Mouse (Mus musculus): ENCODE measurements around the gene Gpr35. TPM values are rescaled to one million over a fixed set of nuclear protein-coding genes. Genes with fewer than 3 reads are reported as not detected.

Gpr35 gene
- polyA plus RNA-seq, 2 experiments from 2014 or later, result 2.4 to 3.7 TPM

GRCm38 (mm10) chr1:92982931-92983605, 32.4 kb downstream of the Gpr35 start:
- no peak for ATAC-seq

GRCm38 (mm10) chr1:92984999-92985398, 34.3 kb downstream of the Gpr35 start:
- ATAC-seq, result no peak

DNA sequence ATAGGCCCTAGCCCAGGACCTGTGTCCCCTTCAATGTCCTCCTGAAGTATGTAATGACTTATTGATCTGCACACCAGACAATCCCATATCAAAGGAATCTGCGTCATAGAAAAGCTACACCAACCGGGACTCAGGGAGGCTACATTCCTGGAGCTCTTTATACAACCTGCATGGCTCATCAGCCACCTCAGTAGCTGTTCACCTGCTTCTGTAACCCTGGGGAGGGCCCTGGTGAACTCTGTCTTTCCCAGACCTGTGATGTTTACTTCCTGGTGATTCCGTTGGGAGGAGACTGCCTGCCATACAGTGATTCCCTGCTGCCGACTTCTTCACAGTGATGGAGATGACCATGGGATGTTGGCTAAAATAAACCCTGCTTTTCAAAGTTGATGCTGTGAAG, 38.2 kb downstream of the Gpr35 start:
- no peak for ATAC-seq

DNA sequence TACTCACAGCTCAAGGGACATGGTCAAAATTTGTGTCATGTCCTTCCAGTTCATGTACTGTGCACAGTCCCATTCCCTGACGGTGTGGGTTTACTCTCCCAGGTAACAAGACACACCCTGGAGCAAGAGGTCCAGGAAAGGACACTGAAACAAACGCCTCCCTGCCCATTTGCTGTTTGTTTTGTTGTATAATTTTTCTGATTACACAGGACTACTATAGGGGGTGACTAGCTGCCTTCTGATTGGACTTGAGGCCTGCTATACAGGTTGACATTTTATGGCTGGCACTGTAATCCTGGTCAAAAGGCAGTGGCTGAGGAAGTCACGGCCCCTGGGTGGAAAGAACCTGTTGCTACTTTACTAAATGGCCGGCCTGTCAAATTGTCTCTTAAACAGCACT, 39.2 kb downstream of the Gpr35 start:
- no peak for ATAC-seq

DNA sequence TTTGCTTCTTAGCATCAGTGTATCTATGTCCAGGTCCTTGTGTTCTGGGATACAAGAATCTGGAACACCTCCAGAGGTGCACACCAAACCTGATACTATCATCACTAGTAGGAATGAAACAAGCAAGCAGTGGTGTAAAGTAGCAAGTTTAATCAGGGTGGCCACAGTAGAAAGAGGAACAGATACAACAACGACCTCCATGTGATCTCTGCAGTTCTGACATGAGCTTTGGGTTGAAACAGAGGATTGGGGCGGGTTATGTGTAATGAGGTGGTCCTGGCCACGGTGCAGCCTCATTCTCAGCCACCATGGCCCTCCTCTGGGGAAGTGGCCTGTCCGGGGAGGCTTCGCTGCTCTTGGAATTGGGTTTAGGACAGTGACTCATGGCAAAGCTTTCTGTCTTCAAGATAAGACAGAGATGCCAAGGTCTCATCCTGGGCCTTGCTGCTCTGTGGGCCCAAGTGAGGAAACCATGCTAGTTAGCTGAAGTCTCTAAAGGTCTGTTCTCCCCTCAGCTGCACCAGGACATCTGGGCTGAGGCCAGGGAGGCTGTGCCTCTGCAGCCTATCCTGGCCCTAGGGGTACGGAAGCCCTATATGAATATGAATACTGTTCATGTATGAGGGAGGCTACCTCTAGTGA, 41.7 kb downstream of the Gpr35 start:
- no peak for ATAC-seq

- no peak for ATAC-seq
These were observed 42.2 kb downstream of the Gpr35 start for GRCm38 (mm10) chr1:92992880-92993279.

DNA sequence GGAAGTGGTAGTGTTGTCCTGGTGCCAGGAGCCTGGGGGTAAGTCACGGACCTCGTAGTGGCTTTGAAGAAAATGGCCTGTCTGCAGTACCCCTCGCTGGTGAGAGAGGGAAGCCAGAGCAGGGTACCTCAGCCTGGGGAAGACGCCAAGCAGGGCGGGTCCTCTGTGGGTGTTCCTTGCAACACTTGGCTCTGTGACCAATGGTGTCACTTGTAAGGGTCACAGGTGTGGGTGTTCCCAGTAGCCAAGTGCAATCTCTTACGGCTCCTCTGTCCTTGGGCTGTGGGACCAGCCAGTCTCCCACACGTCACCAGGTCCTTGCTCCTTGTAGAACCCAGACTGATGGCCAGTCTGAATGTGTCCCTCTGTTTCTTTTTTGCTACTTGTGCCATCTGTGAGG, 55.4 kb downstream of the Gpr35 start, which contains the start of gene Aqp12:
Aqp12 (plus strand) TSS at position 274 of the 400 bp plus-strand sequence.
- no peak for ATAC-seq

DNA sequence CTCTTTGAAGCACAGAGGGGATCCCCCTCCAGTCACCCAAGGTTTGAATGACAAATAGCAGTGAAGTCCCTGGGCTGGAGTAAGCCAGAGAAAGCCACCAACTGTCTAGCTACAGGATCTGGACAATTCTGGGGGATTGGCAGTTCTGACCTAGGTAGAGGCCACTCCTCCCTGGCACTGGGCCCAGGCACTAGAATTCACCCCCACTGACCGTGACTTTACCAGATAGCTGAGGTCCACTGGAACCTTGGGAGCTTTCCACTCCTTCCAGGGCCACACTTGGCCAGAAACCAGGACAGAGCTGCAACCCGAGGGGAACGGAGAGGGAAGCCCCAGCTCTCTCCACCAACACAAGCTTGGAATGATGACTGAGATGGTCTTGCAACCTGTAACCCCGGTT, 58.5 kb downstream of the Gpr35 start:
- ATAC-seq, result no peak

GRCm38 (mm10) chr1:93010731-93011130, 60.1 kb downstream of the Gpr35 start:
- ATAC-seq, result no peak

- ATAC-seq, result no peak
These were observed 61.5 kb downstream of the Gpr35 start for GRCm38 (mm10) chr1:93012103-93012585.

DNA sequence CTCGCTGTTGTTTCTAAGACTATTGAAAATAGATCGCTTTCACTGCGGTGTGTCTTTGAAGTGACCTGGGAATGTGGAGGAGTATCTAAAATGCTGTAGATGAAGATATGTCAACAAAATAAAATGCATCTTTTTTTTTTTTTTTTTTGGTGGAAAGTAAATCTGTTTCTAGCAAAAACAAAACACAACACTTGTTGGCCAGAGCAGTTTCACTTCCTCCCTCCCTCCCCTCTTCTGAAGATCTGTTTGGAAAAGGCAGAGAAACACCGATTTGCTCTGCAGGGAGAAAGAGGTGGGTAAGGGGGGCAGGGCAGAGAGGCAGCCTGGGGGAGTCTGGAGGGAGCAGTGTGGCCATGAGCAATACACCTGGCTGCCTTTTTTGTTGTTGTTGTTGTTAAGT, 62.7 kb downstream of the Gpr35 start:
- no peak for ATAC-seq

DNA sequence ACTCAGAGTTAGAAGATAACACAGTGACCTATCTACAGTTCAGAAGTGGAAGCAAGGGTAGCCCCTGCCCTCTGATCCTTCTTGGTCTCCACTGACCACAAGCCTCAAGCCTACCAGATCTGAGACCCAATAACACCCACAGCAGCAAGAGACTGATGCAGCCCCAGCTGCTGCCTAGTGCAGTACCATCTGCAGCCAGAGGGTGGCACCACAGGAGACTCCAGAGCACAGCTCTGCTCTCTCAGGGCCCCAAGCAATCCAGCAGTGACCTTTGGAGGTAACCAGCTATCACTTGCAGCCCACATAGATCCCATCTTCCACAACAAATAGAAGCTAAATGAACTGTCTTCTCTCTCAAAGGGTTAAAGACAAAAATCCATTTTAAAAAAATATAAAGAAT, 63.8 kb downstream of the Gpr35 start:
- no peak for ATAC-seq

- ATAC-seq, result no peak
These were observed 64.5 kb downstream of the Gpr35 start for GRCm38 (mm10) chr1:93015136-93015535.

DNA sequence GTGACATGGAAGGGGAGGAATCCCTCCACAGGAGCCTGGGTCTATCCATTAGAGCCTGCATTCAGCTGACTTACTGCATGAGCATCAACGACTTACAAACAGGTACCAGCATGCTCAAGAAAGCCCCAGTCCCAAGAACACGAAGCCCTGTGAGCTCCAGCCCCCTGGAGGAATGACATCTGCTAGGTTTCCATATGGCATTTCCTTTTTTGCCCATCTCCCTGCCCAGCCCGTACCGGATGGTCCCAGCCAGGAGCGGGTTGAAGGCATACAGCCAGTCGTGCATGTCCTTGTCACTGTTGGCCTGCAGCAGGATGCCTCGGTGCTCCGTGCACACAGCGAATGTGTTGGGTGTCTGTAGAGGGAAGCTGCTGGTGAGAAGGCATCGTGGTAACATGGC, 68.1 kb downstream of the Gpr35 start:
- ATAC-seq, result no peak

DNA sequence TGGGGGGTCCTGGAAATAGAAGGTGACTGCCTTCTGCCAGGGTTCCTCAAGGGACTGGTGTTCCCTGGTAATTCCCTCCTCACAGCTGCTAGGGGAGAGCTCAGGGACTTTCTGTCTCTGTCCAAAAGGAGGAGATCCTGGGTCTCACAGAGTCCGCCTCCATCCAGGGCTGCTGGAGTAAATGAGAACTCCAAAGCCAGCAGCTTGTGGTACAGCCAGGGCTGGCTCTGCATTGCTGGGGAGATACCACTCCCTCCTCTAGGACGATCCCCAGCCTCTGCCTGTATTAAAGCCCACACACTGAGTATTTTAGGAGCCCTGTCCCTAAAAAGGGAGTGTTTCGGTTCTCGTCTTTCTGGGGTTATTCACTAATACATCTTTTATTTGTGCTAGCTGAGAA, 69.9 kb downstream of the Gpr35 start:
- no peak for ATAC-seq

DNA sequence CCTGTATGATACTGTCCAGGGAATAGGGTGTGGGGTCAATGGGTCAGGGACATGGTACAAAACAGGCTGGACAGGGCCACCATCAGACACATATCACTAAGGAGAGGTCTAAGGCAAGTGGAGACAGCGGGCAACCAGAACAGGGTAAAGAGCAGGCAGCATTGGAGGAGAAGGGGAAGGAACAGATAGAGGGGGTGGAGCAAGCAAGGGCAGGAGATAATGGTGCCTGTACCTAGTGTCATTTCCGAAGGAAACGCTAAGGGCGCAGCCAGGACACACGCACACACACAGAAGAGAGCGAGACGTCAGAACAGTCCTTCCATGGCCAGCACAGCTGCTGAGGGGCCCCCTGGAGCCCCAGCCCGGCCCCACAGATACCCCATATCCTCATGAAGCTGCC, 75.9 kb downstream of the Gpr35 start:
- no peak for ATAC-seq

- ATAC-seq, result no peak
These were observed 78.7 kb downstream of the Gpr35 start for GRCm38 (mm10) chr1:93029387-93029786.

- no peak for ATAC-seq
These were observed 79.4 kb downstream of the Gpr35 start for GRCm38 (mm10) chr1:93030060-93030459.

DNA sequence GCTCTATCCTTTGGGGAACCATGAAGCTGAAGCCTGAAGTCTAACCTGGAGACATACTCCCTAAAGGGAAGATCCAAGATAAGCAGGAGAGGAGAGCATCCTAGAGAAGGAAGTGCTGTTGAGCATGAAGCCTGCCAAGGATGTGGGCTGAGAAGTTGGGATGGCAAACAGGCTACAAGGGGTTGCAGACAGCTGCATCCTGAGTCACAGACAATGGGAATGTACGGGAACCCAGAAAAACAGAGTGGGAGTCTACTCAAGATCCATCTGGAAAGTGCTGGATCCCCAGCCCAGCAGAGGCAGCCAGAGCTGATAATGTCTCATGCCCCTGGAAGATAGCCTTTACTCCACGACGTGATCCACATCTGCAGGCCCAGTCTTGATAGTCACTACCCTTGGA, 80.5 kb downstream of the Gpr35 start:
- no peak for ATAC-seq

DNA sequence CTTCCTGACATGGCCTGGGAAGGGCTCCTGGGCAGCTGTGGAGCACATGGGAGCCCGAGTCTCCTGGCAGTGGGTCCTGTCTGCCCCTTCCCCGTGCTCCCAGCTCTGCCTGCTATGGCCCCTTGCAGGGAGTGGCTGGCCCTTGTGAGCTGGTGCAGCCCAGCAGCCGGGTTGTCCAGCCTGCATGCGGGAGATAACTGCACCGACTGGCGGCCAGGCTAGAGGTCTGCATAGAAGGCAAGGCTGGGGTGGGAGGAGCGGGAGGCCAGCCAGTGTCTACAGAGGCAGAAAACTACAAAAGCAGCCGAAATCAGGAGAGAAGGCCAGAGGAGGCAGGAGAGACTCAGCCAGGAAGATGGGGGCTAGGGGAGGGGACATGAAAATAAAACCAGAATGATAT, 83.3 kb downstream of the Gpr35 start:
- no peak for ATAC-seq

DNA sequence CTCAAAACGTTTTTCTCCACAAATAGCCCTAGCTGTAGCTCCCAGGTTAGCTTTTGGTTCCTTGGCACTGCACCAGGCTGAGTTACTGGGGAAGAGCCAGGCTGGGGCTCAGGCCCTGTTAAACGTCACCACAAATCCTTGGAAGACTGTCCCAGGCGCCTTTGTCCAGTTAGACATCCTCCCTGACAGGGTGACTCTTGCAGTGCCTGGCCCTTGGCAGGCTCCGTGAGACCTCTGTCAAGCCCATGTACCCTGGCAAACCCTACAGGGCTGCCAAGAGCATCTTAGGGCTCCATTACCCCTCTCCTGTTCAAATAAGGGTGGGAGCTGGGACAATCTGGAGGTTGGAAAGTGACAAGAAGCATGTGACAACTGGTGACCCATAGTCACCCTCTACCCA, 85.3 kb downstream of the Gpr35 start:
- no peak for ATAC-seq

Measured in CD4-positive, CD25-positive, alpha-beta regulatory T cell, adult 4 months (primary cell).